Mouse (Mus musculus) small intestine, adult 2 months (tissue): ENCODE measurements around the gene Zbtb44.

Experiments used
- CTCF ChIP-seq: fragments of 200-500 bp; IDR thresholded peaks from 2 replicates; pipeline ENCODE4 v1.5.1; 2012; ENCODE audit warnings: low read depth, mild to moderate bottlenecking, control low read depth, inconsistent platforms, low read length, moderate library complexity, mixed read lengths; ENCODE audit not compliant: insufficient replicate concordance, insufficient read length; ENCODE audit errors: extremely low read depth
- POLR2A ChIP-seq: fragments of 200-500 bp; IDR thresholded peaks from 2 replicates; pipeline ENCODE4 v1.6.1; 2012; ENCODE audit warnings: low read depth, mild to moderate bottlenecking, control low read depth, inconsistent platforms, low read length, moderate library complexity

GRCm38 (mm10) chr9:31012674-31013073 is 17.8 kb upstream of the Zbtb44 start:
- TF ChIP-seq POLR2A = no peak
- no peak for TF ChIP-seq CTCF
